Mouse (Mus musculus): Measurements from ENCODE around the gene Tmem175.

Tmem175 gene

GRCm38 (mm10) chr5:108667370-108667769 lies 37.8 kb downstream of the Tmem175 start:
- ChIA-PET POLR2A (interaction anchor here in 2 of 4 experiments (0.7 to 6.0 kb wide), 8 partner anchors 8 to 546 kb away, joined by 3 to 73 read pairs (median 12); partner anchors contain the start of genes Gak (in 2 of the 2), Tmem175 (in 2 of the 2) and Idua (in 1 of the 2)), CTCF (interaction anchor here in 1 of 4 experiments (1.1 kb wide), 1 partner anchor 237 kb away, joined by 3 read pairs; no protein-coding TSS in a partner anchor)

GRCm38 (mm10) chr5:108668387-108668932 lies 38.9 kb downstream of the Tmem175 start:
- ChIA-PET CTCF (interaction anchor here (0.7 to 5.5 kb wide), 28 partner anchors 8 to 462 kb away, joined by 3 to 57 read pairs (median 4); partner anchors contain the start of genes Fgfrl1 (in 3 of the 4), Idua (in 3 of the 4), Atp5k (in 1 of the 4) and Gak (in 1 of the 4)), POLR2A (interaction anchor here in 3 of 4 experiments (0.8 to 6.0 kb wide), 36 partner anchors 8 to 616 kb away, joined by 3 to 73 read pairs (median 6); partner anchors contain the start of genes Idua (in 3 of the 3), Fgfrl1 (in 2 of the 3), Gak (in 2 of the 3) and Tmem175 (in 2 of the 3))

GRCm38 (mm10) chr5:108668977-108669936 lies 39.7 kb downstream of the Tmem175 start, which contains the start of gene Dgkq:
Gene Dgkq, minus strand, starts transcription at chr5:108669672.
- ChIA-PET POLR2A (interaction anchor here in 3 of 4 experiments (0.6 to 6.0 kb wide), 45 partner anchors 8 to 1258 kb away, joined by 3 to 73 read pairs (median 4); partner anchors contain the start of genes Idua (in 3 of the 3), Fgfrl1 (in 2 of the 3), Gak (in 2 of the 3) and Pigg (in 2 of the 3)), CTCF (interaction anchor here (0.5 to 5.5 kb wide), 33 partner anchors 9 to 764 kb away, joined by 3 to 57 read pairs (median 4); partner anchors contain the start of genes Fgfrl1 (in 3 of the 4), Idua (in 3 of the 4), Atp5k (in 1 of the 4) and Gak (in 1 of the 4))

- CTCF ChIA-PET = interaction anchor here (0.5 to 5.5 kb wide), 21 partner anchors 9 to 1510 kb away, joined by 3 to 57 read pairs (median 4); partner anchors contain the start of genes Idua (in 2 of the 4), Atp5k (in 1 of the 4), Fgfrl1 (in 1 of the 4) and Gak (in 1 of the 4)
Observed at GRCm38 (mm10) chr5:108669986-108670385, 40.4 kb downstream of the Tmem175 start.

GRCm38 (mm10) chr5:108670785-108671184 lies 41.2 kb downstream of the Tmem175 start:
- POLR2A ChIA-PET = interaction anchor here (0.6 to 6.0 kb wide), 14 partner anchors 8 to 492 kb away, joined by 3 to 73 read pairs (median 12); partner anchors contain the start of genes Idua (in 3 of the 4), Fgfrl1 (in 2 of the 4), Atp5k (in 1 of the 4) and Pigg (in 1 of the 4)

More at GRCm38 (mm10) chr5:108669986-108670385, 40.4 kb downstream of the Tmem175 start:
- POLR2A ChIA-PET = interaction anchor here in 3 of 4 experiments (0.6 to 6.0 kb wide), 25 partner anchors 8 to 1259 kb away, joined by 3 to 73 read pairs (median 9); partner anchors contain the start of genes Idua (in 3 of the 3), Fgfrl1 (in 2 of the 3), Gak (in 2 of the 3) and Tmem175 (in 2 of the 3)

GRCm38 (mm10) chr5:108671757-108672156 lies 42.2 kb downstream of the Tmem175 start:
- POLR2A ChIA-PET = interaction anchor here in 3 of 4 experiments (0.6 to 6.0 kb wide), 10 partner anchors 11 to 301 kb away, joined by 3 to 73 read pairs (median 4); partner anchors contain the start of genes Idua (in 2 of the 3), Atp5k (in 1 of the 3) and Fgfrl1 (in 1 of the 3)
- CTCF ChIA-PET = interaction anchor here (0.5 to 5.5 kb wide), 22 partner anchors 8 to 269 kb away, joined by 3 to 57 read pairs (median 4); partner anchors contain the start of genes Fgfrl1 (in 3 of the 4) and Idua (in 1 of the 4)

More at GRCm38 (mm10) chr5:108670785-108671184, 41.2 kb downstream of the Tmem175 start:
- CTCF ChIA-PET = interaction anchor here (0.8 to 5.5 kb wide), 22 partner anchors 9 to 244 kb away, joined by 3 to 57 read pairs (median 4); partner anchors contain the start of genes Fgfrl1 (in 2 of the 4), Idua (in 2 of the 4), Atp5k (in 1 of the 4) and Gak (in 1 of the 4)

GRCm38 (mm10) chr5:108674624-108675023 lies 45.1 kb downstream of the Tmem175 start:
- ChIA-PET POLR2A (interaction anchor here in 2 of 4 experiments (0.9 to 1.7 kb wide), 6 partner anchors 9 to 46 kb away, joined by 3 to 6 read pairs (median 4); partner anchors contain the start of genes Gak (in 2 of the 2) and Tmem175 (in 2 of the 2)), CTCF (no interaction called here)

GRCm38 (mm10) chr5:108675251-108675816 lies 45.8 kb downstream of the Tmem175 start, which contains the start of gene Slc26a1:
Gene Slc26a1, minus strand, starts transcription at chr5:108675569.
- ChIA-PET POLR2A (interaction anchor here in 2 of 4 experiments (0.8 to 1.7 kb wide), 6 partner anchors 8 to 47 kb away, joined by 3 to 6 read pairs (median 4); partner anchors contain the start of genes Gak (in 2 of the 2) and Tmem175 (in 2 of the 2)), CTCF (interaction anchor here in 2 of 4 experiments (0.6 to 1.2 kb wide), 3 partner anchors 17 to 247 kb away, joined by 3 read pairs; partner anchors contain the start of gene Fgfrl1 (in 1 of the 2))

- POLR2A ChIA-PET = interaction anchor here (0.5 to 4.5 kb wide), 24 partner anchors 8 to 813 kb away, joined by 3 to 37 read pairs (median 5); partner anchors contain the start of genes Dgkq (in 3 of the 4), Idua (in 3 of the 4), Gak (in 2 of the 4) and Tmem175 (in 2 of the 4)
Observed at GRCm38 (mm10) chr5:108676772-108677498, 47.4 kb downstream of the Tmem175 start.

GRCm38 (mm10) chr5:108677605-108678295 lies 48.2 kb downstream of the Tmem175 start:
- POLR2A ChIA-PET = interaction anchor here (0.5 to 4.5 kb wide), 23 partner anchors 8 to 813 kb away, joined by 3 to 37 read pairs (median 6); partner anchors contain the start of genes Dgkq (in 3 of the 4), Idua (in 3 of the 4), Gak (in 2 of the 4) and Tmem175 (in 2 of the 4)
- CTCF ChIA-PET = interaction anchor here in 3 of 4 experiments (0.6 to 6.3 kb wide), 12 partner anchors 7 to 1942 kb away, joined by 3 to 57 read pairs (median 6); partner anchors contain the start of genes Dgkq (in 2 of the 3), Idua (in 2 of the 3) and Fgfrl1 (in 1 of the 3)

More at GRCm38 (mm10) chr5:108676772-108677498, 47.4 kb downstream of the Tmem175 start:
- CTCF ChIA-PET = interaction anchor here in 3 of 4 experiments (0.6 to 6.3 kb wide), 14 partner anchors 6 to 1942 kb away, joined by 3 to 57 read pairs (median 6); partner anchors contain the start of genes Dgkq (in 2 of the 3), Idua (in 2 of the 3) and Fgfrl1 (in 1 of the 3)

- ChIA-PET POLR2A (interaction anchor here (0.5 to 4.5 kb wide), 17 partner anchors 8 to 91 kb away, joined by 3 to 37 read pairs (median 7); partner anchors contain the start of genes Dgkq (in 3 of the 4), Idua (in 2 of the 4), Gak (in 1 of the 4) and Tmem175 (in 1 of the 4)), CTCF (interaction anchor here in 2 of 4 experiments (0.9 to 6.3 kb wide), 7 partner anchors 8 to 49 kb away, joined by 3 to 57 read pairs (median 9); partner anchors contain the start of genes Dgkq (in 2 of the 2), Fgfrl1 (in 1 of the 2) and Idua (in 1 of the 2))
Observed at GRCm38 (mm10) chr5:108678296-108678854, 48.8 kb downstream of the Tmem175 start.

- CTCF ChIA-PET = interaction anchor here (0.6 to 6.3 kb wide), 28 partner anchors 8 to 1621 kb away, joined by 3 to 57 read pairs (median 4); partner anchors contain the start of genes Dgkq (in 3 of the 4), Fgfrl1 (in 2 of the 4), Gak (in 1 of the 4) and Idua (in 1 of the 4)
Observed at GRCm38 (mm10) chr5:108679909-108680308, 50.3 kb downstream of the Tmem175 start.

GRCm38 (mm10) chr5:108680871-108681270 lies 51.3 kb downstream of the Tmem175 start:
- ChIA-PET POLR2A (interaction anchor here in 2 of 4 experiments (1.2 to 4.5 kb wide), 4 partner anchors 12 to 21 kb away, joined by 3 to 37 read pairs (median 10); partner anchors contain the start of genes Dgkq (in 1 of the 2) and Idua (in 1 of the 2)), CTCF (interaction anchor here (0.7 to 6.3 kb wide), 7 partner anchors 9 to 248 kb away, joined by 3 to 57 read pairs (median 4); partner anchors contain the start of genes Atp5k (in 1 of the 4) and Dgkq (in 1 of the 4))

More at GRCm38 (mm10) chr5:108679909-108680308, 50.3 kb downstream of the Tmem175 start:
- POLR2A ChIA-PET = interaction anchor here in 3 of 4 experiments (0.5 to 4.5 kb wide), 14 partner anchors 9 to 747 kb away, joined by 3 to 37 read pairs (median 6); partner anchors contain the start of genes Dgkq (in 2 of the 3), Gak (in 1 of the 3), Idua (in 1 of the 3) and Tmem175 (in 1 of the 3)

All from embryonic stem cell, embryonic (primary cell).